Mouse (Mus musculus): Measurements from ENCODE around the gene C4b. TPM values are rescaled to one million over a fixed set of nuclear protein-coding genes. Genes with fewer than 3 reads are reported as not detected.
"Not testable (repeated sequence)": the region's sequence is repeated elsewhere in the genome, so short reads cannot be mapped to it uniquely, and the experiment has no call there.

The C4b gene
- 0.25 and 0.34 TPM in 2 replicates for polyA plus RNA-seq (2015; fragmentation: Nextera tagmentation; extraction: Ambion mirVana)

GRCm38 (mm10) chr17:34743719-34744118, at the start of gene C4b:
Gene C4b, minus strand, starts transcription at chr17:34743882.
- Histone ChIP-seq H3K36me3 (ENCODE audit: control insufficient read depth, insufficient read depth) (no peaks in the 10 kb centered on the region), H3K4me3 (ENCODE audit: low read length) (no peak within 1 kb of the TSS), H3K4me1 (ENCODE audit: control insufficient read depth, insufficient read depth, low read length) (no peaks in the 10 kb centered on the region), H3K27me3 (ENCODE audit: control insufficient read depth, insufficient read depth, low read length) (no peaks in the 10 kb centered on the region), H3K4me2 (ENCODE audit: low read depth, low read length) (no peak within 1 kb of the TSS), H3K27ac (ENCODE audit: low read length) (no peak within 1 kb of the TSS), H3K9me3 (replicated peaks; ENCODE audit: control insufficient read depth, low read length) (peaks cover 3% of the 10 kb centered on the region; the same call in 1 of the 2 replicates), H3K9ac (ENCODE audit: low read length) (no peak within 1 kb of the TSS)
- ATAC-seq (replicated peaks; ENCODE audit: extremely low read depth, insufficient read depth, low FRiP score), result no peak
- 70% methylated on average over 7 of the region's 7 CpGs for WGBS

DNA sequence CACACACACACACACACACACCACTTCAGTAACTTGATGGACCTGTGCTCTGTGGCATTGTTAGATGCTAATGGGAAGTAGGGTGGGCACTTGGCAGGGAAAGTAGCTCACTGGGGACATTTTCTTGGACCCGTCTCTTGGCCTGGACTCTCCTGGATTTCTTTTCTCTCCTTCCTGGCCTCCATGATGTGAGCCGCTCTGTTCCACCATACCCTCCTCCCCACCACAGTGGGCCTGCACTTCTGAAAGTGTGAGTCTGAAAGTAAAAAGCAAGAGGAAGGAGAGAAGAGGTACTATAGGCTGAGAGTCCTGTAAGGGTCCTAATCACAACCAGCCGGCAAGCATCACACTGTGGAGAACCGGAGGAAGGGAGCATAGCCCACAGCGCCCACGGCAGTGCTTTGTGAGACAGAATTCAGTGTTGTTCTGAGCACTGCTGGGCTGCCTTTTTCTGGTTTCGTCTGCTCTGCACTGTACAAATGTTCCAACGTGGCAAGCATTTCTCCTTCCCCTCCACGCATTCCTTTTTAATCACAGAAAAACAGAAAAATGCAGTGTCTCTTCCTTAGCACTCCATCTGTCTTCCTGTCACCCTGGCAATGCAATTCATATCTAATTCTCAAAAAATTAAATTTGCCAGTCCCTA, 34.1 kb upstream of the C4b start:
- WGBS, result 63% methylated on average over 9 of the region's 9 CpGs
- Histone ChIP-seq H3K9ac (ENCODE audit: low read length) (no peak overlapping the region; the same call in 1 of the 2 replicates), H3K27ac (ENCODE audit: low read length) (no peak overlapping the region), H3K36me3 (ENCODE audit: control insufficient read depth, insufficient read depth) (no peaks in the 10 kb centered on the region), H3K4me3 (ENCODE audit: low read length) (no peak overlapping the region), H3K27me3 (ENCODE audit: control insufficient read depth, insufficient read depth, low read length) (no peaks in the 10 kb centered on the region), H3K9me3 (replicated peaks; ENCODE audit: control insufficient read depth, low read length) (peaks cover 12% of the 10 kb centered on the region), H3K4me2 (ENCODE audit: low read depth, low read length) (no peak overlapping the region), H3K4me1 (ENCODE audit: control insufficient read depth, insufficient read depth, low read length) (no peaks in the 10 kb centered on the region)
- no peak for ATAC-seq (replicated peaks; ENCODE audit: extremely low read depth, insufficient read depth, low FRiP score)

DNA sequence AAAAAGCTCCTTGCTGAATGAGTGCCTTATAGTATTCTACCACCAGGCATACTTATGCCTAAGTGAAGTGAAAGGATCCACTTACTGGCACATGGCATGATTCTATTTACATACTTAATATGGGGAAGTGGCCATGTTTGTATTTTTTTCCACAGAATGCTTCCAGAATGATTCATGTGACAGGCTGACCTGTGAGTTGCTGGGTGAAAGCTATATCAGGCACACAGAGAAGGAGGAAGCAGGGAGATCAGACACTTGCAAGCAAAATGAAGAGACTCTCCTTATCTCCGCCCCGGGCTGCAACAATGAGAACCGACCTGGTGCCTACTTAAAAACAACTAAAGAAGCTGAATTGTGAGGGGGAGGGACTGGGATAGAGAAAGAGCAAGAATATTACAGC, 17.8 kb upstream of the C4b start:
- no peak overlapping the region for H3K4me3 ChIP-seq (ENCODE audit: low read length)
- WGBS, result 48% methylated on average over 3 of the region's 3 CpGs
- H3K4me2 ChIP-seq (ENCODE audit: low read depth, low read length), result no peak overlapping the region
- no peaks in the 10 kb centered on the region for H3K4me1 ChIP-seq (ENCODE audit: control insufficient read depth, insufficient read depth, low read length)
- no peak overlapping the region for H3K27ac ChIP-seq (ENCODE audit: low read length)
- ATAC-seq (replicated peaks; ENCODE audit: extremely low read depth, insufficient read depth, low FRiP score), result no peak
- H3K9me3 ChIP-seq (replicated peaks; ENCODE audit: control insufficient read depth, low read length), result no peaks in the 10 kb centered on the region
- no peak overlapping the region for H3K9ac ChIP-seq (ENCODE audit: low read length)
- no peaks in the 10 kb centered on the region for H3K36me3 ChIP-seq (ENCODE audit: control insufficient read depth, insufficient read depth)
- H3K27me3 ChIP-seq (ENCODE audit: control insufficient read depth, insufficient read depth, low read length), result no peaks in the 10 kb centered on the region

- Histone ChIP-seq H3K36me3 (ENCODE audit: control insufficient read depth, insufficient read depth) (no peaks in the 10 kb centered on the region), H3K27me3 (ENCODE audit: control insufficient read depth, insufficient read depth, low read length) (no peaks in the 10 kb centered on the region), H3K4me3 (ENCODE audit: low read length) (no peak overlapping the region), H3K4me1 (ENCODE audit: control insufficient read depth, insufficient read depth, low read length) (no peaks in the 10 kb centered on the region), H3K9me3 (replicated peaks; ENCODE audit: control insufficient read depth, low read length) (peaks cover 10% of the 10 kb centered on the region), H3K9ac (ENCODE audit: low read length) (no peak overlapping the region), H3K27ac (ENCODE audit: low read length) (no peak overlapping the region), H3K4me2 (ENCODE audit: low read depth, low read length) (no peak overlapping the region)
- 68% methylated on average over 5 of the region's 5 CpGs for WGBS
- no peak for ATAC-seq (replicated peaks; ENCODE audit: extremely low read depth, insufficient read depth, low FRiP score)
Observed at GRCm38 (mm10) chr17:34746531-34746930, 2.8 kb upstream of the C4b start.

DNA sequence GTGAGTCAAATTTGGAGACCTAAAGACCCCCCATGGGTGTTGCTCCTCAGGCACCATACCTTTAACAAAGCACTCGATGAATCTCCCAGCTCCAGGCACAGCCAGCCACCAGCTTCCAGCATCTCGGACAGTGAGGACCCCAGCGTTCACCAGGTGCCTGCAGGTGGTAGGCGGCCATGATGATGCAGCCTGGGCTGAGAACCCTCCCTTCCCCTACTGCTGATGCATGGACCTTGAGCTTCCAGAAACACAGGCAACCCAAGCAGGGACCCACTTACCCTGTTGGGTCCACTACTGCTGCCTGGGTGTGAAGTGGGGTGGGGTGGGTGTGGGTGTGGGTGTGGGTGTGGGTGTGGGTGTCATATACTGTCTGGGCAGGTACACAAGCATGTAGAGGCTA, 1.5 kb upstream of the C4b start:
- 76% methylated on average over 4 of the region's 4 CpGs for WGBS
- peaks cover 10% of the 10 kb centered on the region for H3K9me3 ChIP-seq (replicated peaks; ENCODE audit: control insufficient read depth, low read length)
- H3K9ac ChIP-seq (ENCODE audit: low read length); ATAC-seq (replicated peaks; ENCODE audit: extremely low read depth, insufficient read depth, low FRiP score); H3K4me1 ChIP-seq (ENCODE audit: control insufficient read depth, insufficient read depth, low read length); H3K27ac ChIP-seq (ENCODE audit: low read length); H3K4me2 ChIP-seq (ENCODE audit: low read depth, low read length); H3K4me3 ChIP-seq (ENCODE audit: low read length); H3K27me3 ChIP-seq (ENCODE audit: control insufficient read depth, insufficient read depth, low read length); H3K36me3 ChIP-seq (ENCODE audit: control insufficient read depth, insufficient read depth): not testable (repeated sequence)

DNA sequence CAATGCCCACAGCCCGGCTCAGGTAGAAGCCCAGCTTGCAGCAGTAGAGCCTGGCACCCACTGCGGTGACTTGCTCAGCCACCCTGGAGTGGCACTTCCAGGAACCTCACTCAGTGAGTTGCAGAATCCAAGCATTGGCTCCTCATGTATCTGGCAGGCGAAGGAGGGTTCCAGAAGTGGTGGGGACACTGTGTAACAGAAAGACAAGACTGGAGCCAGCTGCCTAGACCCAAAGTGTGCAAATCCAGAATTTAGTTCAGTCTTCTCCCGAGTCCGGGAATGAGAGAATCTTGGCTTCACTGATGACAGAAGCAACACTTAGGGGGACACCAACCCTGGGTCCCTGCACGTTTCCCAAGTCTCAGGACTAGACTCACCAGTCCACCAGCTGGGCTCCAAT, 929 bp upstream of the C4b start:
- H3K27me3 ChIP-seq (ENCODE audit: control insufficient read depth, insufficient read depth, low read length); H3K9ac ChIP-seq (ENCODE audit: low read length); H3K4me1 ChIP-seq (ENCODE audit: control insufficient read depth, insufficient read depth, low read length); H3K27ac ChIP-seq (ENCODE audit: low read length); H3K4me2 ChIP-seq (ENCODE audit: low read depth, low read length); H3K4me3 ChIP-seq (ENCODE audit: low read length); ATAC-seq (replicated peaks; ENCODE audit: extremely low read depth, insufficient read depth, low FRiP score); H3K36me3 ChIP-seq (ENCODE audit: control insufficient read depth, insufficient read depth): not testable (repeated sequence)
- H3K9me3 ChIP-seq (replicated peaks; ENCODE audit: control insufficient read depth, low read length), result peaks cover 10% of the 10 kb centered on the region
- 78% methylated on average over 6 of the region's 6 CpGs for WGBS

DNA sequence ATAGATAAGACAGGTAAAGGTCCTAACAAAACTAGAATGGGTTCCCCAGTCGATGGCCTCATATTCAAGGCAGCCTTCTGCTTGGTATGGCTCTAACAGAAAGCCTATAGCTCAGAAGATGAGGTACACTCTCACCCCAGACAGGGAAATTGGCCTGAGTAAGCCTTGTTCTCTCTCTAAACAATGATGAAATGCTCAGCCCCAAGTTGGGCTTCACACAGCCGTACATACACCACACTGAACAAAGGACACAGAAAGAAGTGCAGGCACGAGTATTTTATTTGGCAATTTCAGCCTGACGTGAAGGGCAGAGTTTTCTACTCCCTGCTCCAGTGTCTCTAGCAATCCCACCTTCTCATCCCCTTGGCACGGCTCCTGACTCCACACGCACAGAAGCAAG, 524 bp upstream of the C4b start:
- no peak overlapping the region for H3K9ac ChIP-seq (ENCODE audit: low read length)
- no peaks in the 10 kb centered on the region for H3K27me3 ChIP-seq (ENCODE audit: control insufficient read depth, insufficient read depth, low read length)
- H3K36me3 ChIP-seq (ENCODE audit: control insufficient read depth, insufficient read depth), result no peaks in the 10 kb centered on the region
- no peak overlapping the region for H3K4me3 ChIP-seq (ENCODE audit: low read length)
- ATAC-seq (replicated peaks; ENCODE audit: extremely low read depth, insufficient read depth, low FRiP score), result no peak
- no peak overlapping the region for H3K27ac ChIP-seq (ENCODE audit: low read length)
- no peaks in the 10 kb centered on the region for H3K4me1 ChIP-seq (ENCODE audit: control insufficient read depth, insufficient read depth, low read length)
- WGBS, result 68% methylated on average over 6 of the region's 6 CpGs
- peaks cover 8% of the 10 kb centered on the region for H3K9me3 ChIP-seq (replicated peaks; ENCODE audit: control insufficient read depth, low read length)
- H3K4me2 ChIP-seq (ENCODE audit: low read depth, low read length), result no peak overlapping the region

DNA sequence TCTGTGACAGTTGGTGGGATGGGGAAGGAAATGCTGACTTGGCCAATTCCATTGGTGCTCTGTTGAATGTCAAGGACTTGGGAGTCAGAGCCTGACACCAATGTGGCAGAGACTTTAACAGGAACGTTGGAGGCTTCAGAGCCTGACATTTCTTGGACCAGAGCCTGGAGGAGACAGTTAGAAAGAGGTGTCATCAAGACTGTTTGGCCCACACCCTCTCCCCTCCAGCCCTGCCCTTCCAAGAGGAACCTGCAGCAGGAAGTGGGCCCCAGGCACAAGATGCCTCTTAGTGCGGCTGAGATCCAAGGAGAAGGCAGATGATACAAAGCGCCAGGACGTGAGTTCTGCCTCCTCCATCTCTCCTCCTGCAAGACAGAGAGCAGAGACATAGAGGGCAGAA, 3.4 kb downstream of the C4b start:
- H3K36me3 ChIP-seq (ENCODE audit: control insufficient read depth, insufficient read depth), result no peaks in the 10 kb centered on the region
- 54% methylated on average over 4 of the region's 4 CpGs for WGBS
- no peak for ATAC-seq (replicated peaks; ENCODE audit: extremely low read depth, insufficient read depth, low FRiP score)

GRCm38 (mm10) chr17:34739708-34740107, 4.0 kb downstream of the C4b start:
- H3K4me1 ChIP-seq (ENCODE audit: control insufficient read depth, insufficient read depth, low read length); H3K4me3 ChIP-seq (ENCODE audit: low read length); H3K9me3 ChIP-seq (replicated peaks; ENCODE audit: control insufficient read depth, low read length); H3K27me3 ChIP-seq (ENCODE audit: control insufficient read depth, insufficient read depth, low read length); ATAC-seq (replicated peaks; ENCODE audit: extremely low read depth, insufficient read depth, low FRiP score); H3K36me3 ChIP-seq (ENCODE audit: control insufficient read depth, insufficient read depth); H3K27ac ChIP-seq (ENCODE audit: low read length); H3K9ac ChIP-seq (ENCODE audit: low read length); H3K4me2 ChIP-seq (ENCODE audit: low read depth, low read length): not testable (repeated sequence)
- 80% methylated on average over 7 of the region's 7 CpGs for WGBS

More for the DNA sequence above, 3.4 kb downstream of the C4b start:
- no peaks in the 10 kb centered on the region for H3K9me3 ChIP-seq (replicated peaks; ENCODE audit: control insufficient read depth, low read length)
- H3K27me3 ChIP-seq (ENCODE audit: control insufficient read depth, insufficient read depth, low read length), result no peaks in the 10 kb centered on the region
- no peak overlapping the region for H3K4me2 ChIP-seq (ENCODE audit: low read depth, low read length)
- no peak overlapping the region for H3K9ac ChIP-seq (ENCODE audit: low read length)
- no peaks in the 10 kb centered on the region for H3K4me1 ChIP-seq (ENCODE audit: control insufficient read depth, insufficient read depth, low read length)
- H3K4me3 ChIP-seq (ENCODE audit: low read length), result no peak overlapping the region
- no peak overlapping the region for H3K27ac ChIP-seq (ENCODE audit: low read length)

Data from heart, embryonic 16.5 days (tissue).